Mouse (Mus musculus) CH12.LX (cell line): ENCODE measurements around the gene Btbd9. TPM values are rescaled to one million over a fixed set of nuclear protein-coding genes. Genes with fewer than 3 reads are reported as not detected.

Source experiments
- DNase-seq: peaks from one replicate; pipeline ENCODE4 v3.0.0-alpha.2; 2013; ENCODE audit errors: extremely low read depth
- H3K27ac ChIP-seq: 2 replicates; pipeline ENCODE4 v1.5.1; 2012; ENCODE audit warnings: low read depth, mild to moderate bottlenecking, control low read depth, moderate library complexity; ENCODE audit not compliant: insufficient read depth
- H3K27me3 ChIP-seq: replicated peaks from 2 replicates; pipeline ENCODE3; 2012; ENCODE audit warnings: inconsistent platforms
- H3K36me3 ChIP-seq, 2 experiments: replicated peaks in 1 of 2; 2 replicates each; pipeline versions ENCODE3 to v1.6.1; 2012; ENCODE audit warnings: inconsistent platforms in 1 of 2, low read length in 1 of 2, mild to moderate bottlenecking in 1 of 2, mixed read lengths in 1 of 2, moderate library complexity in 1 of 2; ENCODE audit not compliant: control insufficient read depth in 1 of 2, insufficient read depth in 1 of 2
- H3K4me1 ChIP-seq, 2 experiments: 2 replicates each; pipeline ENCODE4 v1.6.1; 2012; ENCODE audit warnings: inconsistent platforms in 1 of 2, moderate library complexity in 1 of 2; ENCODE audit not compliant: insufficient read depth in 2 of 2, control insufficient read depth in 1 of 2
- H3K4me2 ChIP-seq: 2 replicates; pipeline ENCODE4 v1.6.1; 2012; ENCODE audit warnings: low read depth, mild to moderate bottlenecking, control low read depth; ENCODE audit not compliant: poor library complexity, insufficient read depth, severe bottlenecking
- H3K4me3 ChIP-seq, 3 experiments: fragments of 150-350 bp in 1 of 3; sonication (generic) in 1 of 3; replicated peaks in 1 of 3; 2 replicates each; pipeline versions ENCODE3 to v1.5.1; 2011 to 2012; ENCODE audit warnings: low read depth in 2 of 3, low read length in 2 of 3, mild to moderate bottlenecking in 2 of 3, moderate library complexity in 2 of 3, control low read depth in 1 of 3, improper control_type of control experiment in 1 of 3, inconsistent platforms in 1 of 3, mixed read lengths in 1 of 3; ENCODE audit not compliant: poor library complexity in 1 of 3
- H3K79me2 ChIP-seq: replicated peaks from 2 replicates; pipeline ENCODE4 v1.6.1; 2012; ENCODE audit warnings: mild to moderate bottlenecking, moderate library complexity; ENCODE audit not compliant: control insufficient read depth, poor library complexity, insufficient read depth, severe bottlenecking; ENCODE audit errors: extremely low read depth
- H3K9ac ChIP-seq: 2 replicates; pipeline ENCODE4 v1.6.1; 2012; ENCODE audit warnings: low read depth, mild to moderate bottlenecking, control low read depth, moderate library complexity; ENCODE audit not compliant: insufficient read depth
- H3K9me3 ChIP-seq: replicated peaks from 2 replicates; pipeline ENCODE3; 2012; ENCODE audit warnings: low read length, inconsistent platforms, mixed read lengths
- BHLHE40 ChIP-seq: IDR thresholded peaks from 2 replicates; pipeline ENCODE4 v1.6.1; 2011; ENCODE audit warnings: mild to moderate bottlenecking, low read depth, low read length, improper control_type of control experiment
- CHD1 ChIP-seq: IDR thresholded peaks from 2 replicates; pipeline ENCODE4 v1.6.1; 2012; ENCODE audit warnings: low read depth, low read length, improper control_type of control experiment, inconsistent platforms
- E2F4 ChIP-seq: IDR thresholded peaks from 2 replicates; pipeline ENCODE4 v1.6.1; 2011; ENCODE audit warnings: low read depth, low read length, improper control_type of control experiment; ENCODE audit not compliant: insufficient replicate concordance
- ELF1 ChIP-seq: IDR thresholded peaks from 2 replicates; pipeline ENCODE4 v1.6.1; 2014; ENCODE audit warnings: low read depth, mild to moderate bottlenecking, inconsistent platforms, low read length, improper control_type of control experiment
- GABPA ChIP-seq: IDR thresholded peaks from 2 replicates; pipeline ENCODE4 v1.6.1; 2012; ENCODE audit warnings: low read depth, low read length, improper control_type of control experiment, inconsistent platforms; ENCODE audit not compliant: insufficient replicate concordance
- HCFC1 ChIP-seq: IDR thresholded peaks from 2 replicates; pipeline ENCODE4 v1.6.1; 2012; ENCODE audit warnings: low read depth, mild to moderate bottlenecking, inconsistent platforms, low read length, improper control_type of control experiment
- JUN ChIP-seq: IDR thresholded peaks from 2 replicates; pipeline ENCODE4 v1.6.1; 2011; ENCODE audit warnings: low read depth, mild to moderate bottlenecking, low read length, improper control_type of control experiment, moderate library complexity; ENCODE audit not compliant: insufficient read depth
- JUND ChIP-seq: conservative IDR thresholded peaks from 2 replicates; pipeline ENCODE4 v1.6.1; 2011; ENCODE audit warnings: low read depth, low read length, improper control_type of control experiment
- MAFK ChIP-seq: IDR thresholded peaks from 2 replicates; pipeline ENCODE4 v1.6.1; 2011; ENCODE audit warnings: low read length, improper control_type of control experiment; ENCODE audit not compliant: insufficient replicate concordance
- MAX ChIP-seq: IDR thresholded peaks from 2 replicates; pipeline ENCODE4 v1.6.1; 2011; ENCODE audit warnings: low read length, improper control_type of control experiment
- MAZ ChIP-seq: IDR thresholded peaks from 2 replicates; pipeline ENCODE4 v1.6.1; 2012; ENCODE audit warnings: low read depth, mild to moderate bottlenecking, inconsistent platforms, low read length, improper control_type of control experiment, moderate library complexity
- NELFE ChIP-seq: IDR thresholded peaks from 2 replicates; pipeline ENCODE4 v1.6.1; 2011; ENCODE audit warnings: low read depth, low read length, improper control_type of control experiment
- NRF1 ChIP-seq: IDR thresholded peaks from 2 replicates; pipeline ENCODE4 v1.6.1; 2014; ENCODE audit warnings: low read depth, mild to moderate bottlenecking, inconsistent platforms, low read length, improper control_type of control experiment, moderate library complexity
- POLR2A ChIP-seq: IDR thresholded peaks from 2 replicates; pipeline ENCODE4 v1.6.1; 2011; ENCODE audit warnings: low read depth, mild to moderate bottlenecking, improper control_type of control experiment, low read length
- POLR2AphosphoS2 ChIP-seq: IDR thresholded peaks from 2 replicates; pipeline ENCODE4 v1.6.1; 2011; ENCODE audit warnings: low read depth, low read length, improper control_type of control experiment
- RAD21 ChIP-seq: IDR thresholded peaks from 2 replicates; pipeline ENCODE4 v1.6.1; 2011; ENCODE audit warnings: low read depth, mild to moderate bottlenecking, low read length, improper control_type of control experiment, moderate library complexity
- SIN3A ChIP-seq: IDR thresholded peaks from 2 replicates; pipeline ENCODE4 v1.6.1; 2012; ENCODE audit warnings: low read length, improper control_type of control experiment, inconsistent platforms
- SMC3 ChIP-seq: IDR thresholded peaks from 2 replicates; pipeline ENCODE4 v1.6.1; 2011; ENCODE audit warnings: low read depth, low read length, improper control_type of control experiment
- UBTF ChIP-seq: IDR thresholded peaks from 2 replicates; pipeline ENCODE4 v1.6.1; 2012; ENCODE audit warnings: low read depth, mild to moderate bottlenecking, inconsistent platforms, low read length, improper control_type of control experiment, moderate library complexity
- USF2 ChIP-seq: conservative IDR thresholded peaks from 2 replicates; pipeline ENCODE4 v1.6.1; 2011; ENCODE audit warnings: low read depth, low read length, improper control_type of control experiment
- ZC3H11A ChIP-seq: IDR thresholded peaks from 2 replicates; pipeline ENCODE4 v1.6.1; 2012; ENCODE audit warnings: low read depth, mild to moderate bottlenecking, inconsistent platforms, low read length, improper control_type of control experiment
- dilution Hi-C: fragments of 300-500 bp; cut with MboI; formaldehyde crosslinking; loops from 2 replicates; pipeline ENCODE4 v1.14.3; 2020; ENCODE audit warnings: low sequenced_read_pairs; ENCODE audit not compliant: extremely low pct_unique_long_range_greater_than_20kb, extremely low pct_ligation_motif_present
- in situ Hi-C: fragments of 300-500 bp; cut with MboI; formaldehyde crosslinking; loops from 3 replicates; pipeline ENCODE4 v1.14.3; 2019; ENCODE audit warnings: low sequenced_read_pairs, low pct_ligation_motif_present, low pct_unique_long_range_greater_than_20kb, mixed read lengths
- polyA plus RNA-seq: library from polyadenylated mRNA; unstranded; fragments of >175 nt; gene quantifications from 2 replicates; pipeline ENCODE4 v1.2.1, GENCODE M21; 2012; ENCODE audit warnings: low read depth; ENCODE audit not compliant: insufficient read length
- total RNA-seq, 2 experiments: library from RNA; depleted of rRNA; stranded (reverse); fragments of 300-350 nt in 1 of 2; fragments of >200 nt in 1 of 2; gene quantifications; 2 replicates each; pipeline ENCODE4 v1.2.3; 2012 to 2014

Gene Btbd9
- total and polyA plus RNA-seq, 3 experiments, result 19.3 to 25.4 (median 20.0) TPM

DNA sequence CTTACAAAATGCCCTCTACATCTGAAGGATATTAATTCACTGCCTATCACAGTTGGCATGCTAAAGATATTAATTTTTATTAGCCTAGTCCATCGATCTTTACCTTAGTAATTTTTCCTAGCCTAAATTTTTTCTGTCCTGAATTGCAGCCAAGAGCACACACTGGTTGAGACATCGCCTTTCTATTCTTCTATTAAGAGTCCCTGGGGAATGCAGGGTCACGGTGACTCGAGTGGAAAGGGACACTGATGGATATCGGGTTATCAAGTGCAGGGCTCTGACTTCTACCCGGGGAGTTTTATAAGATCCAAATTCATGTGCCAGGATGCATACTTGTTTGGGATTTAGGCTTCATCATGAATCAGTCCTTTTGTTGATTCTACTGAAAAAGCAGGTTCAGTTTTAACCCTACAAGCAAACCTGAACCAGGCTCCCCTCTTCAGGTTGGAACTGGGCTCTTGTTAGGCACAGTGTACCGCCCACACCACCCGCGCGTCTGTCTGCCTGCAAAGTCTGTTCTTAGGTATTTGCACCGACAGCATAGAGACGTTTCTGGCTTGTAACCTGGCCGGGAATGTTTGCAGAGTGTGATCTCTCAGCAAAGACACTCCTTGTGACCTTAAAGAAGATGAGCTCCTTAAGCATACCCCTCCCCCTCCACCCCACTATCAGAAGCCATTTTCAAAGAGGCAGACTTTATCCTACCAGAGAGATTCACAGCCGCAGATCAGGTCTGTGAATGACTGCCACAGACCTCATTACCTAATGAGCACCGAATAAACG lies 297.5 kb downstream of the Btbd9 start:
- Histone ChIP-seq H3K27me3 (no peaks in the 10 kb centered on the region), H3K36me3 (peaks cover 2 to 18% of the 10 kb centered on the region in 2 experiments), H3K79me2 (no peaks in the 10 kb centered on the region), H3K4me1 (peaks cover 3 to 31% of the 10 kb centered on the region in 2 experiments; a peak in 3 of 4 replicates), H3K27ac (no peak overlapping the region), H3K4me2 (no peak overlapping the region), H3K9me3 (no peaks in the 10 kb centered on the region), H3K4me3 (no peak overlapping the region), H3K9ac (no peak overlapping the region)
- no peak for DNase-seq
- in situ Hi-C loops, result no loop called here
- dilution Hi-C loops, result no loop called here
- TF ChIP-seq NRF1, result no peak
- TF ChIP-seq SMC3, result no peak
- TF ChIP-seq NELFE, result no peak
- TF ChIP-seq RAD21, result no peak
- no peak for TF ChIP-seq POLR2A
- no peak for TF ChIP-seq POLR2AphosphoS2

DNA sequence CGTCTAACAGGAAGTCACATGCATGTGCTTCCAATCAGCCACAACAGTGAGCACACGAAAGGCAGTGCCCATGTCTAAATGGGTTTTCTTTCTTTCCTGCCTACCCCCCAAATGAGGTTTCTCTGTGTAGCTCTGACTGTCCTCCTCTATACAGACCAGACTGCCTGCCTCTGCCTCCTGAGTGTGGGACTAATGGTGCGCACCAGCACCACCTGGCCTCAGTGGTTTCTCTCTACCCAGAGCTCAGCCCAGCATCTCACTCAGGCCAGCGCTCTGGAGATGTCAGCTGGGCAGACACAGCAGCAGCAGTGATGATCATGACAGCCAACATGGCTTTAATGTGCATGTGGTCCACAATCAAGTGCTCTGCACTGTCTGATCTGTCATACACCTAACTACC lies 299.8 kb downstream of the Btbd9 start:
- Histone ChIP-seq H3K27me3 (no peaks in the 10 kb centered on the region), H3K9me3 (no peaks in the 10 kb centered on the region), H3K9ac (no peak overlapping the region), H3K79me2 (no peaks in the 10 kb centered on the region), H3K4me2 (no peak overlapping the region), H3K4me1 (peaks cover 3 to 27% of the 10 kb centered on the region in 2 experiments; a peak in 3 of 4 replicates), H3K4me3 (no peak overlapping the region), H3K36me3 (peaks cover 4 to 27% of the 10 kb centered on the region in 2 experiments), H3K27ac (no peak overlapping the region)
- DNase-seq, result no peak
- in situ Hi-C loops (no loop called here), dilution Hi-C loops (no loop called here)
- TF ChIP-seq ZC3H11A (no peak), RAD21 (no peak), USF2 (no peak)

DNA sequence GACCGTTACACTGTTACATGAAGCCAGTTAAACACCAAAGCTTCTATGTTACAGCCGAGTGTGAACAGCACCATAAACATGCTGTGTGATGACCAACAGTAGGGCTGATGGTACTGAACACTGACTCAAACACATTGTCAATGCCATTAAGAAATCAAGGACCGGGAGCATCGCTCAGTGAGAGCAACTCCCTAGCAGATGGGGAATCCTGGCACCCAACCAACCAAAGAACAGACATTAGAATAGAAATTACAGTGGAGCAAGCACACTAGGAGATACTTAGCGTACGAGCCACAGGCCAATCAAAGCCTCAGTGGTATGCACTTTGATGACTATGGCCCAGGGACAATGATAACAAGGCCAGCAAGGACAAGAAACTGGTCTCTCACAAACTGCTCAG lies 303.5 kb downstream of the Btbd9 start:
- Histone ChIP-seq H3K9me3 (no peaks in the 10 kb centered on the region), H3K4me3 (no peak overlapping the region), H3K4me1 (peaks cover 3 to 28% of the 10 kb centered on the region in 2 experiments; a peak in 3 of 4 replicates), H3K9ac (no peak overlapping the region), H3K36me3 (peaks cover 4 to 32% of the 10 kb centered on the region in 2 experiments), H3K4me2 (no peak overlapping the region), H3K27me3 (no peaks in the 10 kb centered on the region), H3K27ac (no peak overlapping the region), H3K79me2 (no peaks in the 10 kb centered on the region)
- no peak for DNase-seq
- TF ChIP-seq MAFK (no peak), HCFC1 (no peak), CHD1 (no peak), NRF1 (no peak), GABPA (no peak), SMC3 (no peak), E2F4 (no peak), JUND (no peak), MAZ (no peak), ELF1 (no peak), JUN (no peak), BHLHE40 (no peak), UBTF (no peak), MAX (no peak), POLR2A (no peak), RAD21 (no peak), SIN3A (no peak)
- dilution Hi-C loops, result no loop called here
- in situ Hi-C loops, result no loop called here
